Mouse (Mus musculus) forebrain, postnatal 0 days (tissue): Measurements from ENCODE around the gene Myl6b. TPM values are rescaled to one million over a fixed set of nuclear protein-coding genes. Genes with fewer than 3 reads are reported as not detected.
A peak's percentile ranks its signal among the peaks of the same experiment; 100 is the strongest.
"Not testable (repeated sequence)": the region's sequence is repeated elsewhere in the genome, so short reads cannot be mapped to it uniquely, and the experiment has no call there.

Experiments
- ATAC-seq: fragments of 200-750 bp; cut with Nextera tagmentation; 2 replicates; pipeline ENCODE4 v1.8.0; 2017; ENCODE audit warnings: mild to moderate bottlenecking, moderate library complexity
- DNase-seq: peaks from one replicate; pipeline ENCODE4 v3.0.0-alpha.2; 2015
- H3K27ac ChIP-seq: fragments of 300-500 bp; sonication (generic); 2 replicates; pipeline ENCODE4 v1.5.1; 2014; ENCODE audit warnings: low read depth, mild to moderate bottlenecking, antibody characterized with exemption, low read length, moderate library complexity, mixed read lengths
- H3K27me3 ChIP-seq: fragments of 300-500 bp; sonication (generic); 2 replicates; pipeline ENCODE4 v1.6.1; 2014; ENCODE audit warnings: mild to moderate bottlenecking, low read length, mixed read lengths; ENCODE audit not compliant: insufficient read depth
- H3K36me3 ChIP-seq: fragments of 300-500 bp; sonication (generic); 2 replicates; pipeline ENCODE4 v1.6.1; 2014; ENCODE audit warnings: mild to moderate bottlenecking, moderate library complexity; ENCODE audit not compliant: insufficient read depth
- H3K4me1 ChIP-seq: fragments of 300-500 bp; sonication (generic); 2 replicates; pipeline ENCODE4 v1.6.1; 2014; ENCODE audit warnings: antibody characterized with exemption; ENCODE audit not compliant: insufficient read depth
- H3K4me2 ChIP-seq: fragments of 300-500 bp; sonication (generic); 2 replicates; pipeline ENCODE4 v1.6.1; 2014; ENCODE audit warnings: low read depth, mild to moderate bottlenecking, moderate library complexity
- H3K4me3 ChIP-seq: fragments of 300-500 bp; sonication (generic); 2 replicates; pipeline ENCODE4 v1.5.1; 2014; ENCODE audit warnings: low read depth, low read length, mixed read lengths
- H3K9ac ChIP-seq: fragments of 300-500 bp; sonication (generic); 2 replicates; pipeline ENCODE4 v1.6.1; 2014; ENCODE audit warnings: mild to moderate bottlenecking
- H3K9me3 ChIP-seq: fragments of 300-500 bp; sonication (generic); 2 replicates; pipeline ENCODE4 v1.6.1; 2016; ENCODE audit warnings: low read length
- CTCF ChIP-seq: sonication (generic); IDR thresholded peaks from 2 replicates; pipeline ENCODE4 v1.5.1; 2016; ENCODE audit warnings: antibody characterized with exemption, control low read depth, low read depth
- WGBS: fragments of 180-500 bp; shearing (Covaris S2); extraction: QIAGEN DNeasy Blood & Tissue Kit; methylation state at CpG from one replicate; pipeline ENCODE4 v1.1.7; 2014; 5-methylcytosine and 5-hydroxymethylcytosine counted together
- polyA plus RNA-seq: library from polyadenylated mRNA; unstranded; fragments of >200 nt; fragmentation: Nextera tagmentation; extraction: Ambion mirVana; gene quantifications from 2 replicates; pipeline ENCODE4 v1.2.1, GENCODE M21; 2015
- total RNA-seq: library from RNA; depleted of rRNA; stranded (reverse); fragments of >200 nt; gene quantifications from 2 replicates; pipeline ENCODE4 v1.2.3, GENCODE M21; 2014

The Myl6b gene
- total and polyA plus RNA-seq, 2 experiments from 2014 or later: 4.8 to 31.4 TPM

DNA sequence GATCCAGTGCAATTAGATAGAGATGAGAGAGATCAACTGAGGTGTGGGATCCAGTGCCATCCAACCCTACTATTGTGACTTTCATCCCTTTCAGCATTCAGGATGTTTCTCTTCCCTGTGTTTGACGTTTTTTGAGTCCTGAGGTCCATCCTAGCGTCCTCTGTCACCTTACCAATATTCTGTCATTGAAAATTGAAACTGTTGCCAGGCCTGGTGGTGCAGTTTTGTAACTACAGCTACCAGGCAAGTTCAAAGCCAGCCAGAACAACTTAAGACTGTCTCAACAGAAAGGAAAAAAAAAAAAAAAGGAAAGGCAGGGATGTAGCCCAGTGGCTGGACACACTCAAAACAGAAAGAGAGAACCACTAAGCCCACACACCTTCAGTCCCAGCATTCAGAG is 3.2 kb downstream of the Myl6b start:
- H3K4me2 ChIP-seq: peak overlapping the region; percentile 87; the same call in 1 of the 2 replicates
- H3K9ac ChIP-seq: no peak overlapping the region
- 75% methylated on average over 2 of the region's 2 CpGs for WGBS
- peak; percentile 38 for TF ChIP-seq CTCF
- H3K4me1 ChIP-seq: peaks cover 20% of the 10 kb centered on the region
- no peaks in the 10 kb centered on the region for H3K27me3 ChIP-seq
- no peak overlapping the region for H3K27ac ChIP-seq
- DNase-seq (no peak), ATAC-seq (no peak)
- H3K36me3 ChIP-seq: peaks cover 15% of the 10 kb centered on the region
- no peaks in the 10 kb centered on the region for H3K9me3 ChIP-seq
- H3K4me3 ChIP-seq: no peak overlapping the region

DNA sequence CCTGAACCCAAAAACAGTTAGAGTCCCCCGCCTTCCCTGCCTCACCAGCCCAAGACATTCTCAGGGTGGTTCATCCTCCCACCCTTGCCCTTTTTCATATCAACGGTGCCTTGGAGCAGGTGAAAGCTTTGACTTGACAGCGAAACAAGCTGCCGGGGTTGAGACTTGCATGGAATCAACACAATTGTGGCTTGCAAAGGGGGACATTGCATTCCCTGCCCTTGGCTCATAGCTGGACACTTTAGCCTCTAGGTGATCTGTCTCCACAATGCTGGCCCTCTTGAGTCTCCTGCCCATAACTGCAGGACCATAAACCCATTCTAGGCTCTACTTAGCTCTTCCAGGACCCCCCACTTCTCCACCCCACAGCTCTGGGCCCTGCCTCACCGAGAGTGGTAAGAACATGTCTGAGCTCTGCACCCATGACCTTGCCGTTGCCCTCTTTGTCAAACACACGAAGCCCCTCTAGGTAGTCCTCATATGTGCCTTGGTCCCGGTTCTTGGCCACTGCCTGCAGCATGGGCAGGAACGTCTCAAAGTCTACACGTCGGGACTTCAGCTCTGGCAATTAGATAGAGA is 3.7 kb downstream of the Myl6b start:
- peaks cover 20% of the 10 kb centered on the region for H3K36me3 ChIP-seq
- no peaks in the 10 kb centered on the region for H3K27me3 ChIP-seq
- peak overlapping the region; percentile 87 for H3K4me2 ChIP-seq
- H3K4me1 ChIP-seq: peaks cover 20% of the 10 kb centered on the region
- peak overlapping the region; percentile 90 for H3K27ac ChIP-seq
- 52% methylated on average over 11 of the region's 11 CpGs for WGBS
- H3K9ac ChIP-seq: peak overlapping the region; percentile 68
- peak overlapping the region; percentile 61 for H3K4me3 ChIP-seq
- no peak for TF ChIP-seq CTCF
- ATAC-seq (no peak), DNase-seq (no peak)
- no peaks in the 10 kb centered on the region for H3K9me3 ChIP-seq

DNA sequence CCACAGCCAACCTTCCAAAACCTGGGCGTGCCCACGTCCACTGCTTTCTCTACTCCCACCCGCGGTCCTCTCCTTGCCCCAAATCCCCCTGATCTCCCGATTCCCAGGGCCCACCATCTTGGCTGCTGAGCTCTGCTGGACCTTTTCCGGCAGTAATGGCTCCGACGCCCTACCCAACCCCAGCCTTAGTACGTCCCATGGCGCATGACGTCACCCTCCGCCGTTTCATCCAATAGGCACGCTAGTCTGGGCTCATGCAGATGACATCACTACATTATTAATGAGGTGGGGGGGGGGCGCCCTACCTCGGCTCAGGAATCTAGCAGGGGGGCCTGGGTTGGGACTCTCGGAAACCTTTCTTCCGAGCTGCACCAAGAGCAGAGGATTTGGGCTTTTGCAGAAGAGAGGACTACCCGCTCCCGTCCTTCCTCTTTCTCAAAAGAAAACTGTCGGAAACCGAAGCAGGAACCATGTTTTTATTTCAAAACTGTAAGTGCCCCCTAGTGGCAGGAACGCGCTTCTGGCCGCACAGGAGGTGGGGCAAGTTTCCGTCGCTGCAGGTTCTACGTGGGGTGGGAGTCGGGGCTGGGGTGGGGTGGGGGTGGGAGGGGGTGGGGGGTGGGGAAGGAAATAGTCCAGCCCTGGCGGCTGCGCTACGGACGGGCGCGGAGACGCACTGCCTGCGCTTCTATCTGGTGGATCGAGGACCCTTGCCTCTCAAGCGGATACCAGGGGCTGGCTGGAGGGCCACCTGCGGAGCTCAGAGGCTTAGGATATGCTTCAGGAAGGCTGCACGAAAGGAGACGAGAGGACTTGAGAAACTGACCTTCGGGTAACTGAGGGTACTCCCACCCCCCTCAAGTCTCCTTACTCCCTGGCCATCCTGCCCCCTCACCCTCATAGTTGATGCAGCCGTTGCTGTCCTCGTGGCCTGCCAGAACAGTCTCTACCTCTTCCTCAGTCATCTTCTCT is 4.5 kb downstream of the Myl6b start, which contains the start of gene Myl6:
Gene Myl6 (minus strand): TSS at position 451 of the 972 bp plus-strand sequence.
- Histone ChIP-seq H3K9ac (peak within 1 kb of the TSS; percentile 68), H3K27ac (peak within 1 kb of the TSS; percentile 90), H3K4me2 (peak within 1 kb of the TSS; percentile 87), H3K27me3 (no peaks in the 10 kb centered on the region), H3K9me3 (no peaks in the 10 kb centered on the region), H3K36me3 (peaks cover 27% of the 10 kb centered on the region), H3K4me3 (peak within 1 kb of the TSS; percentile 61), H3K4me1 (peaks cover 20% of the 10 kb centered on the region)
- TF ChIP-seq CTCF: peak; percentile 83
- DNase-seq (peak; percentile 98), ATAC-seq (peak; percentile 96)
- WGBS: under 1% methylated on average over 44 of the region's 45 CpGs

DNA sequence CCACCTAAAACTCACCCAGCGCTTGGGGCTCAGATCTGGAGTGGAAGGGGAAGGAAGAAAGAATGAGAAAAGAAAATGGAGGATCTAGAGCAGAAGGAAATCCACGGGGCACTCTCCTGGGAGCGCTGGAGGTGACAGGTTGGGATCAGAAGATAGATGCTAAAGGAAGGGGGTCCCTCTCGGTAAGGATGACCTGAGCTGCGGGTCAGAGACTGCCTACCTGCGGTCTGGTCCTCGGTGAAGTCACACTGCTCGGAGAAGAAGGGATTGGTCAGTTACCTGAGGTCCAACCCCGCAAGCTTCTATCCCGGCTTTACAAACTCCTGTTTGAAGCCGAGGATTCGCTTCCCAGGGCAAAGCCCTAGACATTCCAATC is 5.2 kb downstream of the Myl6b start:
- Histone ChIP-seq H3K4me1 (peaks cover 20% of the 10 kb centered on the region), H3K9me3 (no peaks in the 10 kb centered on the region), H3K36me3 (peaks cover 34% of the 10 kb centered on the region), H3K27me3 (no peaks in the 10 kb centered on the region), H3K27ac (peak overlapping the region; percentile 90), H3K4me2 (peak overlapping the region; percentile 87), H3K9ac (peak overlapping the region; percentile 68), H3K4me3 (peak overlapping the region; percentile 61)
- WGBS: under 1% methylated on average over 12 of the region's 12 CpGs
- no peak for DNase-seq
- TF ChIP-seq CTCF: no peak
- ATAC-seq: peak; percentile 12

DNA sequence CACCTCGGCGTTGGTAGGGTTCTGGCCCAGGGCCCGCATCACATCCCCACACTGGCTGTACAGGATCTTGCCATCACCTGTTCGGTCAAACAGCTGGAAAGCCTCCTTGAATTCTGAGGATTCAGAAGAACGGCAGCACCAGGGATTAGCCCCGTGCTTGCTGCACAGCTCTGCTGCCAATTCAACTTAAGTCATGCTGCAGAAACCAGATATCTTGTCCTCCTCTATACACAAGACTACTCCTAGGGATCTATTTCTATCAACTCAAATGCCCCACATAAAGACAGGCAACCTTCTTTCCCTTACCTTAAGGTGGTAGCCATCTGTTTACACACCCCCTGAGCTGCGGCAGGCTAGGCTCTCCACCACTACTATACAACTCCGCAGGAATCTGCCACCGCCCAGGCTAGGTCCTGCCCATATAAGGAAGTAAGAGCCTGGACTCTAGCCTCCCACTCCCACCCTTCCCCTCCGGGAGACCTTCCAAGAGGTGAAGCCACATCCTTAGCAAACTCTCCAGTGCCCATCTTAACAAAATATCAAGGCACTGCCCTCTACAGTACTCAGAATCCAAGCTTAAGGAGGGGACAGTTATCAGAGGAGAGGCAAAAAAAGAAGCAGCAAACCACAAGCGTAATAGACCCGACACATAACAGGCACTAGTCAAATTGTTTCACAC is 5.7 kb downstream of the Myl6b start:
- no peaks in the 10 kb centered on the region for H3K27me3 ChIP-seq
- DNase-seq (peak; percentile 58), ATAC-seq (peak; percentile 11; the same call in 1 of the 2 replicates)
- H3K27ac ChIP-seq: peak overlapping the region; percentile 90
- no peak for TF ChIP-seq CTCF
- 28% methylated on average over 12 of the region's 12 CpGs for WGBS
- peaks cover 15% of the 10 kb centered on the region for H3K4me1 ChIP-seq
- H3K36me3 ChIP-seq: peaks cover 39% of the 10 kb centered on the region
- H3K4me2 ChIP-seq: peak overlapping the region; percentile 87
- H3K9me3 ChIP-seq: no peaks in the 10 kb centered on the region
- peak overlapping the region; percentile 61 for H3K4me3 ChIP-seq
- peak overlapping the region; percentile 68 for H3K9ac ChIP-seq

DNA sequence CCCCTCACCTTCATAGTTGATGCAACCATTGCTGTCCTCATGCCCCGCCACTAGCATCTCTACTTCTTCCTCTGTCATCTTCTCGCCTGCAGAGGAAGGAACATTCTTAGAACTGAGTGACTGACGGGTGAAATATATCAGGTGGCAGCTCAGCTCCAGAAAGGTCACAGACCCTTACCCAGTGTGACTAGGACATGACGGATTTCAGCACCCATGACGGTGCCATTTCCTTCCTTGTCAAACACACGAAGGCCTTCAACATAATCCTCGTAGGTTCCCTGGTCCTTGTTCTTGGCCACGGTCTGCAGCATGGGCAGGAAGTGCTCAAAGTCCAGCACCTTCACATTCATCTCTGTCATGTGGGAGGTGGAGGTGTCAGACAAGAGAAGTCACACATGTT is 6.4 kb downstream of the Myl6b start:
- not testable (repeated sequence) for ATAC-seq, H3K4me1 ChIP-seq, H3K27me3 ChIP-seq, H3K9me3 ChIP-seq, DNase-seq
- peak overlapping the region; percentile 61 for H3K4me3 ChIP-seq
- 81% methylated on average over 8 of the region's 8 CpGs for WGBS
- 0 out of 2 replicates have a peak overlapping the region, but pooled peaks have one; percentile 68 for H3K9ac ChIP-seq
- peak overlapping the region; percentile 87 for H3K4me2 ChIP-seq
- peak overlapping the region; percentile 35; the same call in 1 of the 2 replicates for H3K27ac ChIP-seq
- H3K36me3 ChIP-seq: peaks cover 46% of the 10 kb centered on the region
